Mouse (Mus musculus): ENCODE data around the gene Asap2.

The Asap2 gene

GRCm38 (mm10) chr12:21208172-21208795, 218.0 kb downstream of the Asap2 start:
- DNase-seq (ENCODE audit: low read depth, low spot score): no peak

- DNase-seq (ENCODE audit: low read depth, low spot score): no peak
Measured at GRCm38 (mm10) chr12:21209273-21209672, 219.0 kb downstream of the Asap2 start.

- DNase-seq (ENCODE audit: low read depth, low spot score): no peak
Measured at GRCm38 (mm10) chr12:21212876-21213275, 222.6 kb downstream of the Asap2 start.

GRCm38 (mm10) chr12:21214551-21215165, 224.4 kb downstream of the Asap2 start:
- DNase-seq (ENCODE audit: low read depth, low spot score): no peak

- no peak for DNase-seq (ENCODE audit: low read depth, low spot score)
Measured at GRCm38 (mm10) chr12:21217776-21218444, 227.7 kb downstream of the Asap2 start.

- DNase-seq (ENCODE audit: low read depth, low spot score): no peak
Measured at GRCm38 (mm10) chr12:21220596-21220995, 230.3 kb downstream of the Asap2 start.

- peak; percentile 19 for DNase-seq (ENCODE audit: low read depth, low spot score)
Measured at GRCm38 (mm10) chr12:21223923-21224322, 233.7 kb downstream of the Asap2 start.

GRCm38 (mm10) chr12:21225358-21225757, 235.1 kb downstream of the Asap2 start:
- no peak for DNase-seq (ENCODE audit: low read depth, low spot score)

- no peak for DNase-seq (ENCODE audit: low read depth, low spot score)
Measured at GRCm38 (mm10) chr12:21226316-21226715, 236.1 kb downstream of the Asap2 start.

- DNase-seq (ENCODE audit: low read depth, low spot score): peak; percentile 48
Measured at GRCm38 (mm10) chr12:21227076-21227980, 237.1 kb downstream of the Asap2 start.

GRCm38 (mm10) chr12:21228650-21229049, 238.4 kb downstream of the Asap2 start:
- no peak for DNase-seq (ENCODE audit: low read depth, low spot score)

- DNase-seq (ENCODE audit: low read depth, low spot score): no peak
Measured at GRCm38 (mm10) chr12:21229076-21229918, 239.0 kb downstream of the Asap2 start.

- DNase-seq (ENCODE audit: low read depth, low spot score): no peak
Measured at GRCm38 (mm10) chr12:21233727-21234126, 243.5 kb downstream of the Asap2 start.

GRCm38 (mm10) chr12:21234560-21234959, 244.3 kb downstream of the Asap2 start:
- DNase-seq (ENCODE audit: low read depth, low spot score): no peak

GRCm38 (mm10) chr12:21241965-21242364, 251.7 kb downstream of the Asap2 start:
- no peak for DNase-seq (ENCODE audit: low read depth, low spot score)

- DNase-seq (ENCODE audit: low read depth, low spot score): no peak
Measured at GRCm38 (mm10) chr12:21244375-21244960, 254.2 kb downstream of the Asap2 start.

- DNase-seq (ENCODE audit: low read depth, low spot score): no peak
Measured at GRCm38 (mm10) chr12:21247711-21248392, 257.6 kb downstream of the Asap2 start.

GRCm38 (mm10) chr12:21260494-21261256, 270.4 kb downstream of the Asap2 start:
- peak; percentile 9 for DNase-seq (ENCODE audit: low read depth, low spot score)

GRCm38 (mm10) chr12:21261521-21261920, 271.3 kb downstream of the Asap2 start:
- DNase-seq (ENCODE audit: low read depth, low spot score): no peak
